Mouse (Mus musculus): ENCODE results near the gene C130026I21Rik. TPM values are rescaled to one million over a fixed set of nuclear protein-coding genes. Genes with fewer than 3 reads are reported as not detected.
A peak's percentile ranks its signal among the peaks of the same experiment; 100 is the strongest.
"Not testable (repeated sequence)": the region's sequence is repeated elsewhere in the genome, so short reads cannot be mapped to it uniquely, and the experiment has no call there.

The C130026I21Rik gene
- polyA plus RNA-seq, 1 experiment: 0.21 TPM

- not testable (repeated sequence) for DNase-seq (ENCODE audit: low read depth)
These were observed 136.7 kb downstream of the C130026I21Rik start for GRCm38 (mm10) chr1:85133671-85134070.

GRCm38 (mm10) chr1:85121841-85122240 is 148.5 kb downstream of the C130026I21Rik start:
- not testable (repeated sequence) for DNase-seq (ENCODE audit: low read depth)

GRCm38 (mm10) chr1:85118341-85118740 is 152.0 kb downstream of the C130026I21Rik start:
- DNase-seq (ENCODE audit: low read depth): not testable (repeated sequence)

- not testable (repeated sequence) for DNase-seq (ENCODE audit: low read depth)
These were observed 152.8 kb downstream of the C130026I21Rik start for GRCm38 (mm10) chr1:85117537-85117936.

GRCm38 (mm10) chr1:85114666-85115402 is 155.5 kb downstream of the C130026I21Rik start:
- not testable (repeated sequence) for DNase-seq (ENCODE audit: low read depth)

- DNase-seq (ENCODE audit: low read depth): peak; percentile 0
These were observed 156.3 kb downstream of the C130026I21Rik start for GRCm38 (mm10) chr1:85114078-85114477.

GRCm38 (mm10) chr1:85112889-85113288 is 157.5 kb downstream of the C130026I21Rik start:
- DNase-seq (ENCODE audit: low read depth): not testable (repeated sequence)

- not testable (repeated sequence) for DNase-seq (ENCODE audit: low read depth)
These were observed 158.1 kb downstream of the C130026I21Rik start for GRCm38 (mm10) chr1:85112266-85112665.

GRCm38 (mm10) chr1:85111572-85111971 is 158.8 kb downstream of the C130026I21Rik start:
- not testable (repeated sequence) for DNase-seq (ENCODE audit: low read depth)

GRCm38 (mm10) chr1:85110876-85111275 is 159.5 kb downstream of the C130026I21Rik start:
- not testable (repeated sequence) for DNase-seq (ENCODE audit: low read depth)

- DNase-seq (ENCODE audit: low read depth): not testable (repeated sequence)
These were observed 160.6 kb downstream of the C130026I21Rik start, which contains the start of gene A530032D15Rik for GRCm38 (mm10) chr1:85109753-85110152. Gene A530032D15Rik (minus strand): TSS chr1:85109853.

GRCm38 (mm10) chr1:85106013-85106412 is 164.4 kb downstream of the C130026I21Rik start:
- not testable (repeated sequence) for DNase-seq (ENCODE audit: low read depth)

GRCm38 (mm10) chr1:85105336-85105735 is 165.0 kb downstream of the C130026I21Rik start:
- DNase-seq (ENCODE audit: low read depth): not testable (repeated sequence)

- not testable (repeated sequence) for DNase-seq (ENCODE audit: low read depth)
These were observed 168.6 kb downstream of the C130026I21Rik start for GRCm38 (mm10) chr1:85101754-85102153.

- DNase-seq (ENCODE audit: low read depth): not testable (repeated sequence)
These were observed 170.5 kb downstream of the C130026I21Rik start, which contains the start of gene Gm10553 for GRCm38 (mm10) chr1:85099864-85100263. Gene Gm10553 (plus strand): TSS chr1:85100164.

- DNase-seq (ENCODE audit: low read depth): not testable (repeated sequence)
These were observed 171.3 kb downstream of the C130026I21Rik start for GRCm38 (mm10) chr1:85099081-85099480.

- DNase-seq (ENCODE audit: low read depth): not testable (repeated sequence)
These were observed 177.3 kb downstream of the C130026I21Rik start for GRCm38 (mm10) chr1:85093011-85093572.

- DNase-seq (ENCODE audit: low read depth): not testable (repeated sequence)
These were observed 178.2 kb downstream of the C130026I21Rik start for GRCm38 (mm10) chr1:85092169-85092568.

- DNase-seq (ENCODE audit: low read depth): not testable (repeated sequence)
These were observed 184.2 kb downstream of the C130026I21Rik start for GRCm38 (mm10) chr1:85086211-85086610.

- DNase-seq (ENCODE audit: low read depth): not testable (repeated sequence)
These were observed 185.6 kb downstream of the C130026I21Rik start for GRCm38 (mm10) chr1:85084803-85085202.

- not testable (repeated sequence) for DNase-seq (ENCODE audit: low read depth)
These were observed 197.3 kb downstream of the C130026I21Rik start for GRCm38 (mm10) chr1:85073099-85073498.

- DNase-seq (ENCODE audit: low read depth): not testable (repeated sequence)
These were observed 198.7 kb downstream of the C130026I21Rik start for GRCm38 (mm10) chr1:85071690-85072089.
